Mouse (Mus musculus): ENCODE measurements around the gene Ntn5.

The Ntn5 gene

DNA sequence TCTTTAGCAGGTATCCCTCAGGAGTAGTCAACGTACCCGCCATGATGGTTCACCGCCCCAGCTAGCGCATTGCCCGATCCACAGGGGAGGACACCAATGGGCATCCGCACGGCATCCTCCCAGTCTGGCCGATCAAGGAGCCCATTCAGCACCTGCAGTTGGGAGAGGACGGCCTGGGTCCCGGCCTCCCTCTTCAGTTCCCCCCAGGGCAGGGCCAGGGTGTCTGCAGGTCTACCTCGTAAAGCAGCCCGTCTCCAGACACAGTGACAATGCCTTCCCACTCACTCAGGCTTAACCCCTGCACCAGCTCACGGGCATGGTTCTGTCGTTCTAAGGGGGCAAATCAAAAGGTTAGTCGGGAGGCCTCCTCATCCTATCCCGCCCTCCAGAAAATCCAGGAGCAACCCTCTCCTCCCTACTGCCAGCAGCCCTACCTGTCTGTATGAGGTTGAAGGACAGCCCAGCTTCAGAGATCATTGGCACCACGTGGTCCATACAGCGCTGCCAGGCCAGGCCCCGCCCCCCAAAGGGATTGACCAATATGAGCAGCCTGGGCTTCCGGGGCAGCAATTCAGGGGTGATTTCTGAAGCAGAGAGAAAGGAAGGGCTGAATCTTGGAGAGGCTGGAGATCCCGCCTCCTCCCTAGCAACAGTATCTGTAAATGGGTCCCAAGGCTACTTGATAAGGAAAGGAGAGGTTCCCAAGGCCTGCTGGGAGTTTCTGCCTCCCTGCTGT lies 28.4 kb downstream of the Ntn5 start:
- DNase-seq (ENCODE audit: extremely low spot score), result no peak

DNA sequence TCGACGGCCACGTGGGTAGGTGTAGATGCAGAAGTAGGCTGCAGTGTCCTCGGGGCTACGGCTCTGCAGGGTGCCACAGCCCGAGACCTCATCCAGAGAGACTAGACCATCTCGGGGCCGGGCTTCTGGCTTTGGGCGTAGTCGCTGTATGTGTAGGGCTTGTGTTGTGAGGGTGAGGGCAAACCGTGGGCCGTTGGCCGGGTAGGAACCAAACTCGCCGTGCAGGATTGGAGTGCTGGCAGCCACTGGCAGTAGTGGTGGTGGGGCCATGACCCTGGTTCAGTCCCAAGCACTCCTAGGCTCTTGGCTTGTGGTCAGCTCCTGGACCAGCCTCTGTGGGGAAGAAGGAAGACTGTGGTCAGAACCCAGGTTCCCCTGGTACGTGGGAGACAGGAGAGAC lies 29.6 kb downstream of the Ntn5 start:
- DNase-seq (ENCODE audit: extremely low spot score), result no peak

DNA sequence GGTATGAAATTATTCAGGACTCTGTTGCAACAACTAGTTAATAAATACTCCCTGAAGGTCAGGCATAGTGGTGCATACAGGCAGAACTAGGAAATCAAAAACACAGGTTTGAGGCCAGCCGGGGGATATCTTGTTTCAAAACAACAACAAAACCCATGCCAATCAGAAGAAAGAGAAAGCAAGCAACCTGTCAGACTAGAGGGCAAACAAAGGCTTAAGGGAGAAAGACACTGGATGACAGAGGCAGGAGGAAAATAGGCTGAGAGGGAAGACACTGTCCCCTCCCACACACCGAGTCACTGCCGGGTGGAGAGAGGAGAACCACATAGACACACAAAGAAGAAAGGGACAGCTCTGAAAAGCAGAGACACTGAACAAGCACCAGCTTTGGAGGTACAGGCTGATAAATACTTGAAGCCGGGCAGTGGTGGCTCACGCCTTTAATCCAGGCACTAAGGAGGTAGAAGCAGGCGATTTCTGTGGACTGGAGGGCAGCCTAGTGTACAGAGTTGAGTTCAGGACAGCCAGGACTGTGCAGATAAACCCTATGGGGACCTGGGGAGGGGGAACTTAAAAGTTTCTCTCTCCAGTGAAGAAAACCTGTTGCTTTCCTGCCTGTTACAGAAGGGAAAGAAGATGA lies 30.2 kb downstream of the Ntn5 start:
- no peak for DNase-seq (ENCODE audit: extremely low spot score)

DNA sequence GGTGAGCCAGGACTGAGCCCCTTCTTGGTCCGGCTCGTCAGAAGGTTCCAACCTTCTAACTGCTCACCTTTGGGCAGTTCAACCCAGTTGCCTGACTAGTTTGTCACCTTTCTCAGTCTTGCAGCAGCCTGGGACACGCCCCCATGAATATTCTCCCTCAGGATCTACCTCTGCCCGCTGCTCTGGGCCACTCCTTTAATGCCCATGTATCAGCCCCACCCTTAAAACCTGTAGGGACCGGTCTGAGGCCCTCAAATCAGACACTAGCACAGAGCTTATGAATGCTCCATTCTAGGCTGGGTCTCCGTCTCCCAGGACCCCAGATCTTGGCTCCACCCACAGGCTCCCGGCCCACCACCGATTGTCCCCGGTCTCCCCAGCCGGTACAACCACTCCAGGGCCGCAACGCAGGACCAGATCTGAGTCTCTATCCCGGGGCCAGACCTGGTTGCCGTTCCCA lies 30.8 kb downstream of the Ntn5 start:
- DNase-seq (ENCODE audit: extremely low spot score), result no peak

DNA sequence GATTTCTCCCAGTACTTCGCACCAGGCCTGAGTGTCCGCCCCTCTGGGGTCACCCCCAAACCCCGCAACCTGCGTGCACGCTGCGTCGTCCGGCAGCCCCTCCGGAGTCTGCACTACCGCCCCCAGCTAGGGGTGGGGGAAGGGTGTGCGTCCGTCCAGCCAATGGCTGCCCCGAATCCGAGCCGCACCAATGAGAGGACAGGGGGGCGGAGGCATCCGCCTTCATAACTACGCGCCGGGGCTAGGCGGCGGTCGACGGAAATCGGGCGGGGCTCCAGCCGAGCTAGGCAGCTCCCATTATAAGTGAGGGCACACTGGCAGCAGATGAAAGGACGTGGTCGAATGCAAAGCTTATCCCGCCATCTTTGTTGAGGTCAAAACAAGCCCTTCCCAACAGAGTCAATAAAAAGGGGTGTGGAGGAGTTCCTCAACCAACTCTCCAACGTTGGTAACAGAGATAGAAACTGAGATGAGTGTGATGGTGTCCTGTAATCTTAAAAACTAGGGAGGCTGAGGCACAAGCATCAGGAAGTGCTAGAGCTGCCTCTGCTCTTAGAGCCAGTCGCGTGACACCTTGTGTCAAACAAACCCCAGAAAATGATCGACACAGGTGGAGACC lies 31.4 kb downstream of the Ntn5 start, which contains the start of gene Rpl18:
Gene Rpl18 (plus strand): TSS at position 368 of the 619 bp plus-strand sequence.
- peak; percentile 94 for DNase-seq (ENCODE audit: extremely low spot score)

DNA sequence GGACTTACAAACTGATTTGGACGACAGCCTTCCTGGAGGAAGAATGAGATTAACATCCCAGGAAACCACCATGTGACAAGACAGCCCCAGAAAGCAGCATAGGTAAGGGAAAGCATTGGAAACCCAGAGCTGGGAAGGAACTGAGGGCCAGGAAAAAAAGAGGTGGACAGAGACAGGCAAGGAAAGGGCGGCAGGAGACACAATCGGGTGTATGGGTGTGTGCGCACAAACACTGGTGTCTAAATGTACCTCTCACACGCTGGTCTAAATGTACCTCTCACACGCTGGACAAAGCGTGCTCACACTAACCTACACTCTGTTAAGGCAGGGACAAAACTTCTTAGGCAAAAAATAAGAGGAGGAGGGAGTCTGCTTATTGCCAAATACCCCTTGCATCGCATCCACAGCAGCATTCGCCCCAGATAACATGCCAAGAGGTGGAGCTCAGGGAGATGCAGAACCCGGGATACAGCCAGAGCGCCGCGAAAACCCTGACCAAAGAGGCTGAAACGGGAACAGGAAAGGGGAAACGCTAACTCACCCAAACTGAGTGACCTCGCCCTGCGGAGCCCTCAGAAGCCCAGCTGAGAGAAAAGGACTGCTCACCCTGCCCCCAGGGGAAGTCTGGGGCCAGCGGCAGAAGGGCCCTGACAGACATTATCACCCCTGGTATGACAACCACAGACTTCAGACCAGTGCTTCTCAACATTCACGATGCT lies 32.1 kb downstream of the Ntn5 start:
- no peak for DNase-seq (ENCODE audit: extremely low spot score)

DNA sequence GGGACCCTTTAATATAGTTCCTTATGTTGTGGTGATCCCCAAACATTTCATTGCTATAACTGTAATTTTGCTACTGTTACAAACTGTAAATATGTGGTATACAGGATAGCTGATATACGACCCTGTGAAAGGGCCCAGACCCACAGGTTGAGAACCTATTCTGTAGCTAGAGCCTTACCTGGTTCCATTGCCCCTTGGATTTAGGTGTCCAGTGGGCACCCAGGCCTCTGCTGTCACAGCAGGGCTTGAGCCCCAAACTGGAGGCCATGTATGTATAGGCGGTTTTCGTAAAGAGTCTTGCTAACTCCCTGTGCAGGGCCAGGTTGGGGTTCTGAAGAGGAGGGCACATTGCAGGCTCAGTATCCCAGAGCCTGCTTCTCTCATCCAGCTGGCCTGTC lies 32.6 kb downstream of the Ntn5 start:
- DNase-seq (ENCODE audit: extremely low spot score), result no peak

DNA sequence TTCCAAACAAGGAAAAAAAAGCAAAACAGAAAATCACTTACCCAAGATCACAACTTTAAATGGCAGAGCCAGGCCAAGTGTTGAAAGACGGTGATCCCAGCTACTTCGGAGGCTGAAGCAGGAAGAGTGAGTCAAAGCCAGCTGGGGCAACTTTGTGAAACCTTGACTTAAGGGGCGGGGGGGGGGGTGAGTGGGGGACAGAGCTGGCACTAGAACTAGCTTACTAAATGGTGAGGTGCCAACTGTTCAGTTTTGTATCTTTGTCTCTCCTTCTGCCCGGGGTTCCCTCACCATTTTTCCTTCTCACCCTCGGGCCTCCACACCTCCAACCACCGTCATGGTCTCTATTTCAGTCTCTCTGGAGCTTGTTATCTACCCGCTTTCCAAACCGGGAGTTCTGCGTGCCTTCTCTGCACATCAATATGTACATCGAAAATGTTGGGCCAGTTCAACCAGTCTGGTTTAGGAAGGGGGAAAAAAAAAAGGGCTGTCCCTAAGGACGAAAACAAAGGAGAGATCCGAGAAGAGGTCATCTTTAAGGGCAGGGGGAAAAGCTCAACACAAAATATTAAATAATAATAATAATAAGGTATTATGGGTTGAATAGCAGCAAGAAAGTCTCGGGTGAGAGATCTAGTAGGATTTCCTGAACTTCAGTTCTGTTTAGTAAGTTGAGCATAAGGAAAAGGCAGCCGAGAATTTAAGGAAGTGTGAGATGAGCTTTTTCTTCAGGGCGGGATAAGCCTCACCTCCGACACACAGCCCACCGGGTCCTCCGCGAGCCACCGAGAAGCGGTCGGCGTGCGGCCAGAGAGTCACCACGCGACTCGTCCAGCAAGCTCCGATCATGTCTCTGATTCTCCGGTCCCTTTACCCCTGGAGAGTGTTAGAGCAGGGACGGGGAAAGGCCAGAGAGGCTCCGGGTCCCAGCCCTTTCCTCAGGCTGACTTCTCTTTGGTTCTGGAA lies 33.4 kb downstream of the Ntn5 start:
- DNase-seq (ENCODE audit: extremely low spot score), result no peak

DNA sequence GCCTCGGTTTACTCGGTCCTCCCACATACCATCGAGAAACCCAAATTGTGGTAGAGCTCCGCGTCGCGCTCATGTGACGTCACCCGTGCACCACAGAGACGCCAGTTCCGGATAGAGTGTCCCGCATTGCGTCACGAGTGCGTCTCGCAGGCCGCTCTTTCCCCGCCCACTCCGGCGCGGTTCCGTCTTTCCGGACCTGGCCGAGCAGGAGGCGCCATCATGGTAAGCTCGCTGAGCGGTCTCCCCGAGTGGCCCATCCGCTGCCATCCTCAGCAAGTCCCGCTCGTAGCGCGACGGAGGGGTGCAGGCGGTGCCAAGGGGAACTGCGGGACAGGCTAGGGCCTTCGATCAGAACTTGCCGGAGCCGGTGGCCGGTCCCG lies 34.1 kb downstream of the Ntn5 start, which contains the start of gene Sphk2:
Gene Sphk2 (minus strand): TSS at position 85 of the 380 bp plus-strand sequence.
- peak; percentile 98 for DNase-seq (ENCODE audit: extremely low spot score)

DNA sequence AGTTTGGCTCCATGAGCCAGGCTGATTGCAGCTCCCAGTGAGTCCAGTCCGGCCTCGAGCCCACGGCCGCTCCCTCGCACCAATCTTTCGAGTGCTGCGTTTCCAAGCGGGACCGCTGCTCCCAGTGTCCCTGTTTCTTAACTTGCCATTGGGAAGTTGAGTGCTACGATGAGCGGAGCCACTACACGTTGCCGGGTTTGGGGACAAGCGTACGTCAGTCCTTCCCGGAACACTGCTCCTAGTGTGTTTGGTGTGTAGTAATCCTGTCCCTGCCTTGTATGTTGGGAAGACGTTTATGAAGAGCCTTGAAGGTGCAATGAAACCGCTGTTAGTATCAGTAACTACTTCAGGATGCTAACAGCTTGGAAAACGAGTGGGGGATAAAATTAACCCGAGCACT lies 34.5 kb downstream of the Ntn5 start:
- no peak for DNase-seq (ENCODE audit: extremely low spot score)

DNA sequence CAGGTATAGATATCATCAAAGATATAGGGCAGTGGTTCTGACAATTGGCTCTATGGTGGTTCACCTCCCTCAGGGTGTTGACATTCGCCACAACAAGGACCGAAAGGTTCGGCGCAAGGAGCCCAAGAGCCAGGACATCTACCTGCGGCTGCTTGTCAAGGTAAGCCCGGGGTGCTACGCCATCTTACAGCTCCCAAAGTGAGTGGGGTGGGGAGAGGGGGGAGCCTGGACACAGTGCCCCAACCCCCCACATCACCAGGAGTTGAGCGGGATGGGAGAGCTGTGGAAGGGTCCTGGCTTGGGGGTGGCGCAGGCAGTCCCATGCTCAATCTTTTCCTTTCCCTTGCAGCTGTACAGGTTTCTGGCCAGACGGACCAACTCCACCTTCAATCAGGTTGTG lies 35.4 kb downstream of the Ntn5 start:
- no peak for DNase-seq (ENCODE audit: extremely low spot score)

DNA sequence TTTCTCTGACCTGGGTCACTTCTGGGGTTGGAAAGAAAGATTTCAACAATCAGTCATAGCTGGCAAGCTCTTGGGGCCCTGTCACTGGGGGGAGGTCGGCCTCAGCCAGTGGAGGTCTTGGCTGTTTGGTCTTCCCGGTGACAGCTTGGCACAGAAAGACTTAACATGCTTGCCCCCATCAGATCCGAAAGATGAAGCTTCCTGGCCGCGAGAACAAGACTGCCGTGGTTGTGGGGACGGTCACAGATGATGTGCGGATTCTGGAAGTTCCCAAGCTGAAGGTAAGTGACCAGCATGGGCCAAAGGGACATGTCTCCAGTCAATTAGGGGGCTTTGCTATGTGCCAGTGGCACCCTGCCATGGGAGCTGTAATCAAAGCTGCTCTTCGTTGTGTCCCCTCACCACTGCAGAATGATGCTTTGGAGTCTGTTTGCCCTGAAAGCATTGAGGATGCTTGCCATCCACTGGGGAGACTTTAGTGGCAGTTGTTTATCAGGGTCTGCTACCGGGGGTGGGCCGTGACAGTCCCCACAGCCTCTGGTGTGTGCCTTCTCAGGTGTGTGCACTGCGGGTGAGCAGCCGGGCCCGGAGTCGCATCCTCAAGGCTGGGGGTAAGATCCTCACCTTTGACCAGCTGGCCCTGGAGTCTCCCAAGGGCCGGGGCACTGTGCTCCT lies 36.1 kb downstream of the Ntn5 start:
- DNase-seq (ENCODE audit: extremely low spot score), result no peak

DNA sequence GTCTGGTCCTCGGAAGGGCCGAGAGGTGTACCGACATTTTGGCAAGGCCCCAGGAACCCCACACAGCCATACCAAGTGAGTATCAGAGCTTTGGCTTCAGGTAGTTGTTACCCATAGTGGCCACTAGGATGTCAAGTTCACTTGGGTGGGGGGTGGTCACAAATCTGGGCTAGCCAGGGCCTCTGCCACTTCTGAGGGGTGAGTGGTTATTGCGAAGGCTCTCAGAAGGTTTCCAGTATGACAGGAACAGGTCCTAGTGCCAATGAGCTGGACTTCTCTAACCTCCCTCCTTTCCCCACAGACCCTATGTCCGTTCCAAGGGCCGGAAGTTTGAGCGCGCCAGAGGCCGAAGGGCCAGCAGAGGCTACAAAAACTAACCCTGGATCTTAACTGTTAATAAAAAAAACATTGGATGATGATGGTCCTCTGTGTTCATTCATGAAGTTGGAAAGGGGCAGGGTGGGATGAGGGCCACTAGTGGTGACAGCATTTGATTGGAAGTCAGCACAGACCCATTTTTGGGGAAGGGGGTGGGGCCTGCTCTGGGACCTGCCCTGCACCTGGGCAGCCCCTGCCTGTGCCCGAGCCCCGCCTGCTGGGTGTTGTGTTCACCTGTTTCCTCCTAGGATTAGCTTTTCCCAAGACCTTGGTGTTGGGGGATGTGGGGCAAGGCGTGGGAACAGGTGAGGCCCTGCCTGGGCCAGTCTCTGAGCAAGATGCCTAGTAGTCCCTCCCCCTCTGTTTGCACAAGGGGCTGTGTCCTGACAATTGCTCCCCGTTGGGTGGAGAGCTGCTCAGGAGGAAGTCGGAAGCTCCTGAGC lies 36.8 kb downstream of the Ntn5 start, which contains the start of gene Fam83e:
Gene Fam83e (plus strand): TSS at position 800 of the 821 bp plus-strand sequence.
- no peak for DNase-seq (ENCODE audit: extremely low spot score)

DNA sequence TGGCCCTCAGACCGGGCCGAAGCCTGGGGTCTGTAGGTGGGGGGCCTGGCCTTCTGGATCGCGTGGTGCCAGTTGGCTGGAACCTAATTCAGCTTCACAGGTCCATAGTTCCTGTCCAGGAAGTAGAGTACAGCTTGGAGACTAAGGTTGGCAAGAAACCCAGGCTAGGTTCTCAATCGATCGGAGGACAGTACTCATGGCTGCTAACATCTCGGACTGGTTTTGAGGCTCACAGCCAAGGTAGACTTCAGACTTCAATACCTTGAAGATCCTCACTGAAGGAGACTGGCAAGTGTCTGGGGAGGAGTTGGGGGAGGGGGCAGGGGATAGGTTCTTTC lies 37.4 kb downstream of the Ntn5 start:
- DNase-seq (ENCODE audit: extremely low spot score), result no peak

DNA sequence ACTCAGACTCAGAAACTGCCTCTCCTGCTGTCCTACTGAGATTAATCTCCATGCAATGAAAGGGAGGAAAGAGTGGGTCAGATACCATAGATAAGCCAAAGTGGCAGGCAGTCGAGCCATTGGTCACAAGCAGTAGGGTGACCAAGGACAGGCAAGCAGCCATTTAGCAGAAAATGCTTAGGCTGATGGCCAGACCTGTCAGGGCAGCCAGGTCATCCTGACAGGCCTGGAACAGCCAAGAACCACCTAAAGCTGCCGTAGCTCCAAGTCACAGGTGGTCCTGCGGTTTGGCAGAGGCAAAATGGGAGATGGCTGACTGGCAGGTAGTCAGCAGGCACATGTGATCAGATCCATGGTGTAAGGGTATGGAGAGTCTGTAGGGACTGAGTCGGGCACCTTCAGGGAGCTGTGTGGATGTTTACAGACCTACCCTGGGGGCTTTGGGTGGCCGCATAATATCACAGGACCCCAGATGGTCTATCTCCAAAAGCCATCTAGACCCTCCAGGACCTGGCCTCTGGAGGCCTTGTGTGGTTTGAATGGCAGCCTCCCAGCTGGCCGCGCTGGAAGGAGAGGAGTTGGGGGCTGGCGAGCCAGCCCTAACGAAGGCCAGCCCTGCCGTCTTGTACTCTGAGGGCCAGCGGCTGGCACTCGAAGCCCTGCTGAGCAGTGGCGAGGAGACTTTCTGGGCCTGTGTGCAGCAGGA lies 38.0 kb downstream of the Ntn5 start:
- DNase-seq (ENCODE audit: extremely low spot score), result no peak

DNA sequence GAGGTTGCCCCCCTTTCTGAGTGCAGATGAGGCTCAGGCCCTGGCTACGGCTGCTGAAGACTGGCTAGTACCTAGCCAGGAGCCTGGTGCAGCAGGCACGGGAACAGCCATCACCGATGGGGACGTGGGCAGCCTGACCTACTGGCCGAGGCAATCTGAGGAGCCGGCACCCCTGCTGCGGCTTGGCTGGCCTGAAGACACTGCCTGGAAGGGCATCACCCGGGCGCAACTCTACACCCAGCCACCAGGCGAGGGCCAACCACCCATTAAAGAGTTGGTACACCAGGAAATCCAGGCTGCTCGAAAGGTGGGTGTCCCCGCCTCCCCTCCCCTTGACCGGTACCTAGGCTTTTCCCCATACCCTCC lies 38.5 kb downstream of the Ntn5 start:
- DNase-seq (ENCODE audit: extremely low spot score), result no peak

DNA sequence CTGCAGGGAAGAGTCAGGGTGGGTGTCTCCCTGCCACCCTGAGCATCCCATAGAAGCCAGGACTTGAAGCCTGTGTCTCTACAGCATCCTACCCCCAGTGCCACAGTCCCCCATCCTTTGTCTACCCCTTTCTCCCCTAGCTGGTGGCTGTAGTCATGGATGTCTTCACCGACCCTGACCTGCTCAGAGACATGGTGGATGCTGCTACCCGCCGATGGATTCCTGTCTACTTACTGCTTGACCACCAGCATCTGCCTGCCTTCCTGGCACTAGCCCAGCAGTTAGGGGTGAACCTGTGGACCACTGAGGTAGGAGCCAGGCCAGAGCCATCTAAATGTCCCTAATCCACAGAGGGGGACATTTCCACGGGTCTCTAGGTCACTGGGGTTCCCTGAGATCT lies 39.5 kb downstream of the Ntn5 start:
- no peak for DNase-seq (ENCODE audit: extremely low spot score)

DNA sequence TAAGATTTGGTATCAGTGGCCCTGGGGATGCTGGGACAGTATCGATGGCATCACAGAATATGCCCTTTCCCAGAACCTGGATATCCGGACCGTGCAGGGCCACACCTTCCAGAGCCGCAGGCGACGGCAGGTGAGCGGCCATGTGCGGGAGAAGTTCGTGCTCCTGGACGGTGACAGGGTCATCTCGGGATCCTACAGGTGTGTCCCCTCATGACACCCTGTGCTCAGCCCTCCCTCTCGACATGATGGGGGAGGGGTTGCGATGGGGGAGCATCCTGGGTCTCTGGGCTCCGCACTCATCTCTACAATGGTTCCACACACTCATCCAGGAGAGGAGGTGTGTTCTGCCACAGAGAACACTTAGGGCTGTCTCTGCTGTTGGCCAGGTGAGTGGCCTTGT lies 40.0 kb downstream of the Ntn5 start:
- no peak for DNase-seq (ENCODE audit: extremely low spot score)

DNA sequence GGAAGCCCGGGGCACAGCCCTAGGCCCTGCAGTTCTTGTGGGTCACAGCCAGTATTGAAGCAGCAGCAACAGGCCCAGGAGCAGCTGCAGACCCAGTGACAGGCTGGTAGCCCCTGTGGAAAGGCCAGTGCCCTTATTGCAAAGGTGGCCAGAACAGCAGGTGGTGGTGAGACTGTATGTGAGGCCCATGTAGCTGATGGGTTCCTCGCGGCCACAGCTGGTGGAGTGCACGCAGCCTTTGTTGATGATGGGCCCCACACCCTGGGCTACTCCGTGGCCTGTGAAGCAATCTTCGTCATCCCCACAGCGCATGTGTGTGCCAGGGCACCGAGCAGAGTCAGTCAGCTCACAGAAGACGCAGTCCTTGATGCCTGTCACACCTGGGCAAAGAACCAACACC lies 41.3 kb downstream of the Ntn5 start:
- no peak for DNase-seq (ENCODE audit: extremely low spot score)

Measured in embryo, embryonic 9.5 days (tissue).